Mouse (Mus musculus) liver, embryonic 16.5 days (tissue): ENCODE measurements around the gene Adcy3. TPM values are rescaled to one million over a fixed set of nuclear protein-coding genes. Genes with fewer than 3 reads are reported as not detected.

Experiments
- ATAC-seq: fragments of 200-750 bp; cut with Nextera tagmentation; 2 replicates; pipeline ENCODE4 v1.8.0; 2017; ENCODE audit warnings: low read depth, mild to moderate bottlenecking, moderate number of reproducible peaks, moderate library complexity
- H3K27ac ChIP-seq: fragments of 300-500 bp; sonication (generic); 2 replicates; pipeline ENCODE4 v1.5.1; 2014; ENCODE audit warnings: mild to moderate bottlenecking, low read length
- H3K27me3 ChIP-seq: fragments of 300-500 bp; sonication (generic); 2 replicates; pipeline ENCODE4 v1.6.1; 2014; ENCODE audit warnings: low read depth, low read length, mixed read lengths; ENCODE audit not compliant: control insufficient read depth, insufficient read depth
- H3K36me3 ChIP-seq: fragments of 300-500 bp; sonication (generic); 2 replicates; pipeline ENCODE4 v1.6.1; 2014; ENCODE audit warnings: mild to moderate bottlenecking; ENCODE audit not compliant: control insufficient read depth, insufficient read depth
- H3K4me1 ChIP-seq: fragments of 300-500 bp; sonication (generic); 2 replicates; pipeline ENCODE4 v1.6.1; 2014; ENCODE audit warnings: low read depth, low read length, mixed read lengths; ENCODE audit not compliant: control insufficient read depth
- H3K4me2 ChIP-seq: fragments of 300-500 bp; sonication (generic); 2 replicates; pipeline ENCODE4 v1.6.1; 2014; ENCODE audit warnings: low read depth, low read length, mixed read lengths
- H3K4me3 ChIP-seq: fragments of 300-500 bp; sonication (generic); 2 replicates; pipeline ENCODE4 v1.5.1; 2014; ENCODE audit warnings: low read depth, mild to moderate bottlenecking, low read length
- H3K9ac ChIP-seq: fragments of 300-500 bp; sonication (generic); 2 replicates; pipeline ENCODE4 v1.6.1; 2014; ENCODE audit warnings: low read depth, low read length
- H3K9me3 ChIP-seq: fragments of 300-500 bp; sonication (generic); replicated peaks from 2 replicates; pipeline ENCODE4 v1.6.1; 2016; ENCODE audit warnings: low read length; ENCODE audit not compliant: control insufficient read depth
- WGBS: fragments of 180-500 bp; shearing (Covaris S2); extraction: QIAGEN DNeasy Blood & Tissue Kit; methylation state at CpG from one replicate; pipeline ENCODE4 v1.1.7; 2014; ENCODE audit not compliant: insufficient replicate concordance; 5-methylcytosine and 5-hydroxymethylcytosine counted together
- polyA plus RNA-seq: library from polyadenylated mRNA; unstranded; fragments of >200 nt; fragmentation: Nextera tagmentation; extraction: Ambion mirVana; gene quantifications from 2 replicates; pipeline ENCODE4 v1.2.1, GENCODE M21; 2015

The Adcy3 gene
- polyA plus RNA-seq, 1 experiment from 2014 or later = 1.0 TPM

- no peak for ATAC-seq
- H3K27me3 ChIP-seq = no peaks in the 10 kb centered on the region
- H3K27ac ChIP-seq = no peak overlapping the region
- H3K9me3 ChIP-seq = no peaks in the 10 kb centered on the region
- 68% methylated on average over 9 of the region's 10 CpGs for WGBS
- H3K4me3 ChIP-seq = no peak overlapping the region
- no peak overlapping the region for H3K4me2 ChIP-seq
- H3K4me1 ChIP-seq = no peaks in the 10 kb centered on the region
- H3K36me3 ChIP-seq = no peaks in the 10 kb centered on the region
- H3K9ac ChIP-seq = no peak overlapping the region
Measured at GRCm38 (mm10) chr12:4193025-4193740, 60.3 kb downstream of the Adcy3 start.

GRCm38 (mm10) chr12:4194643-4195042, 61.7 kb downstream of the Adcy3 start:
- H3K4me1 ChIP-seq = no peaks in the 10 kb centered on the region
- no peak overlapping the region for H3K4me2 ChIP-seq
- H3K27ac ChIP-seq = no peak overlapping the region
- H3K4me3 ChIP-seq = no peak overlapping the region
- no peaks in the 10 kb centered on the region for H3K27me3 ChIP-seq
- no peaks in the 10 kb centered on the region for H3K36me3 ChIP-seq
- H3K9ac ChIP-seq = no peak overlapping the region
- no peak for ATAC-seq
- WGBS = 78% methylated on average over 14 of the region's 14 CpGs
- no peaks in the 10 kb centered on the region for H3K9me3 ChIP-seq

- Histone ChIP-seq H3K27me3 (no peaks in the 10 kb centered on the region), H3K4me2 (no peak overlapping the region), H3K4me1 (no peaks in the 10 kb centered on the region), H3K36me3 (no peaks in the 10 kb centered on the region), H3K9ac (no peak overlapping the region), H3K27ac (no peak overlapping the region), H3K9me3 (no peaks in the 10 kb centered on the region), H3K4me3 (no peak overlapping the region)
- WGBS = 56% methylated on average over 4 of the region's 4 CpGs
- no peak for ATAC-seq
Measured at GRCm38 (mm10) chr12:4198702-4199101, 65.8 kb downstream of the Adcy3 start.

GRCm38 (mm10) chr12:4199271-4199670, 66.4 kb downstream of the Adcy3 start:
- H3K27ac ChIP-seq = no peak overlapping the region
- H3K9me3 ChIP-seq = no peaks in the 10 kb centered on the region
- H3K4me2 ChIP-seq = no peak overlapping the region
- H3K4me1 ChIP-seq = no peaks in the 10 kb centered on the region
- H3K4me3 ChIP-seq = no peak overlapping the region
- H3K36me3 ChIP-seq = no peaks in the 10 kb centered on the region
- H3K9ac ChIP-seq = no peak overlapping the region
- ATAC-seq = no peak
- H3K27me3 ChIP-seq = no peaks in the 10 kb centered on the region
- 81% methylated on average over 11 of the region's 11 CpGs for WGBS

- 79% methylated on average over 13 of the region's 13 CpGs for WGBS
Measured at GRCm38 (mm10) chr12:4201454-4202200, 68.7 kb downstream of the Adcy3 start.

GRCm38 (mm10) chr12:4202206-4202605, 69.3 kb downstream of the Adcy3 start:
- H3K9ac ChIP-seq = no peak overlapping the region
- ATAC-seq = no peak
- H3K27ac ChIP-seq = no peak overlapping the region
- H3K36me3 ChIP-seq = no peaks in the 10 kb centered on the region
- no peaks in the 10 kb centered on the region for H3K9me3 ChIP-seq
- 69% methylated on average over 4 of the region's 4 CpGs for WGBS
- H3K4me3 ChIP-seq = no peak overlapping the region
- no peak overlapping the region for H3K4me2 ChIP-seq
- no peaks in the 10 kb centered on the region for H3K4me1 ChIP-seq
- H3K27me3 ChIP-seq = no peaks in the 10 kb centered on the region

More at GRCm38 (mm10) chr12:4201454-4202200, 68.7 kb downstream of the Adcy3 start:
- Histone ChIP-seq H3K9ac (no peak overlapping the region), H3K27me3 (no peaks in the 10 kb centered on the region), H3K4me3 (no peak overlapping the region), H3K4me1 (no peaks in the 10 kb centered on the region), H3K4me2 (no peak overlapping the region), H3K27ac (no peak overlapping the region), H3K9me3 (no peaks in the 10 kb centered on the region), H3K36me3 (no peaks in the 10 kb centered on the region)
- no peak for ATAC-seq

- WGBS = 76% methylated on average over 11 of the region's 11 CpGs
- no peak overlapping the region for H3K9ac ChIP-seq
- no peak overlapping the region for H3K4me2 ChIP-seq
- no peaks in the 10 kb centered on the region for H3K9me3 ChIP-seq
- no peak for ATAC-seq
- no peak overlapping the region for H3K27ac ChIP-seq
- H3K36me3 ChIP-seq = no peaks in the 10 kb centered on the region
- H3K4me3 ChIP-seq = no peak overlapping the region
- H3K27me3 ChIP-seq = no peaks in the 10 kb centered on the region
- no peaks in the 10 kb centered on the region for H3K4me1 ChIP-seq
Measured at GRCm38 (mm10) chr12:4206106-4206505, 73.2 kb downstream of the Adcy3 start.

- H3K4me3 ChIP-seq = no peak overlapping the region
- no peaks in the 10 kb centered on the region for H3K27me3 ChIP-seq
- no peaks in the 10 kb centered on the region for H3K4me1 ChIP-seq
- no peak overlapping the region for H3K9ac ChIP-seq
- 0 out of 2 replicates have a peak, but pooled peaks have one; percentile 9 for ATAC-seq
- WGBS = 68% methylated on average over 14 of the region's 15 CpGs
- H3K9me3 ChIP-seq = no peaks in the 10 kb centered on the region
- H3K27ac ChIP-seq = no peak overlapping the region
- no peak overlapping the region for H3K4me2 ChIP-seq
- no peaks in the 10 kb centered on the region; the same call in 1 of the 2 replicates for H3K36me3 ChIP-seq
Measured at GRCm38 (mm10) chr12:4208405-4209133, 75.7 kb downstream of the Adcy3 start.
